Mouse (Mus musculus): ENCODE results near the gene Fmnl1.

GRCm38 (mm10) chr11:103160738-103161137, 10.2 kb upstream of the Fmnl1 start:
- TF ChIP-seq CTCF (IDR thresholded peaks at IDR 0.05; ENCODE audit: extremely low read depth, insufficient read length, insufficient replicate concordance, low read depth, low read length) (no peak), POLR2A (IDR thresholded peaks at IDR 0.05; ENCODE audit: low read depth, low read length) (no peak)

Measured in small intestine, adult 2 months (tissue).